Mouse (Mus musculus): ENCODE data around the gene Nid2.

GRCm38 (mm10) chr14:19735303-19735702 is 15.8 kb upstream of the Nid2 start:
- no peak for TF ChIP-seq POLR2A (IDR thresholded peaks at IDR 0.05; ENCODE audit: control insufficient read depth, extremely low read depth, insufficient read depth, low read length, poor library complexity)
- no peak for TF ChIP-seq CTCF (IDR thresholded peaks at IDR 0.05; ENCODE audit: borderline replicate concordance, control insufficient read depth, extremely low read depth, insufficient read depth, low read length, poor library complexity)
